Mouse (Mus musculus) liver, embryonic 14.5 days (tissue): ENCODE data around the gene Stat4. TPM values are rescaled to one million over a fixed set of nuclear protein-coding genes. Genes with fewer than 3 reads are reported as not detected.

ENCODE experiments used
- ATAC-seq: fragments of 200-750 bp; cut with Nextera tagmentation; 2 replicates; pipeline ENCODE4 v1.8.0; 2017; ENCODE audit warnings: moderate number of reproducible peaks, mild to moderate bottlenecking, moderate library complexity; ENCODE audit not compliant: insufficient read depth
- DNase-seq, 3 experiments: peaks; one replicate each; pipeline ENCODE4 v3.0.0-alpha.2; 2012 to 2013; ENCODE audit warnings: low read depth in 3 of 3, low spot score in 3 of 3
- H3K27ac ChIP-seq: fragments of 300-500 bp; sonication (generic); 2 replicates; pipeline ENCODE4 v1.5.1; 2014; ENCODE audit warnings: moderate library complexity, mild to moderate bottlenecking, control low read depth, inconsistent platforms
- H3K27me3 ChIP-seq: fragments of 300-500 bp; sonication (generic); 2 replicates; pipeline ENCODE4 v1.6.1; 2014; ENCODE audit warnings: mild to moderate bottlenecking, low read length, moderate library complexity; ENCODE audit not compliant: control insufficient read depth, insufficient read depth
- H3K36me3 ChIP-seq: fragments of 300-500 bp; sonication (generic); replicated peaks from 2 replicates; pipeline ENCODE4 v1.6.1; 2014; ENCODE audit warnings: low read depth; ENCODE audit not compliant: control insufficient read depth, insufficient read depth
- H3K4me1 ChIP-seq, 2 experiments: fragments of 200-500 bp in 1 of 2; fragments of 300-500 bp in 1 of 2; sonication (generic) in 1 of 2; replicated peaks; 2 replicates each; pipeline ENCODE4 v1.6.1; 2012 to 2014; ENCODE audit warnings: antibody characterized with exemption in 1 of 2, inconsistent platforms in 1 of 2, low read length in 1 of 2; ENCODE audit not compliant: control insufficient read depth in 2 of 2, insufficient read depth in 2 of 2
- H3K4me2 ChIP-seq: fragments of 300-500 bp; sonication (generic); 2 replicates; pipeline ENCODE4 v1.6.1; 2014; ENCODE audit warnings: low read depth, mild to moderate bottlenecking, control low read depth, moderate library complexity
- H3K4me3 ChIP-seq, 2 experiments: fragments of 200-500 bp in 1 of 2; fragments of 300-500 bp in 1 of 2; sonication (generic) in 1 of 2; 2 replicates each; pipeline ENCODE4 v1.5.1; 2012 to 2014; ENCODE audit warnings: low read depth in 2 of 2, low read length in 2 of 2, mild to moderate bottlenecking in 2 of 2, control low read depth in 1 of 2, inconsistent platforms in 1 of 2, moderate library complexity in 1 of 2; ENCODE audit not compliant: insufficient read depth in 1 of 2
- H3K9ac ChIP-seq: fragments of 300-500 bp; sonication (generic); replicated peaks from 2 replicates; pipeline ENCODE4 v1.6.1; 2014; ENCODE audit warnings: mild to moderate bottlenecking, control low read depth, moderate library complexity
- H3K9me3 ChIP-seq: fragments of 300-500 bp; sonication (generic); 2 replicates; pipeline ENCODE4 v1.6.1; 2016; ENCODE audit warnings: low read length, mixed read lengths; ENCODE audit not compliant: control insufficient read depth
- CTCF ChIP-seq: IDR thresholded peaks from 2 replicates; pipeline ENCODE4 v1.5.1; 2016; ENCODE audit warnings: antibody characterized with exemption, low read depth, control low read depth
- EP300 ChIP-seq: IDR thresholded peaks from 2 replicates; pipeline ENCODE4 v1.6.1; 2016; ENCODE audit warnings: antibody characterized with exemption, low read depth
- WGBS: fragments of 180-500 bp; shearing (Covaris S2); extraction: QIAGEN DNeasy Blood & Tissue Kit; methylation state at CpG from one replicate; pipeline ENCODE4 v1.1.7; 2014; ENCODE audit not compliant: insufficient replicate concordance; 5-methylcytosine and 5-hydroxymethylcytosine counted together
- polyA plus RNA-seq, 2 experiments: library from polyadenylated mRNA; depleted of rRNA in 1 of 2; stranded (reverse) in 1 of 2; unstranded in 1 of 2; fragments of >200 nt; fragmentation: Nextera tagmentation in 1 of 2; extraction: Ambion mirVana in 1 of 2; gene quantifications; 2 replicates each; pipeline versions ENCODE4 v1.2.1 to v1.2.3; 2012 to 2014

Stat4 gene
- polyA plus RNA-seq, 2 experiments: 0.42 to 1.5 TPM

GRCm38 (mm10) chr1:52148178-52148577, 161.2 kb downstream of the Stat4 start:
- H3K9me3 ChIP-seq: no peaks in the 10 kb centered on the region
- no peak overlapping the region for H3K4me3 ChIP-seq
- H3K9ac ChIP-seq: no peak overlapping the region
- H3K27ac ChIP-seq: no peak overlapping the region
- peaks cover 8% of the 10 kb centered on the region for H3K36me3 ChIP-seq
- DNase-seq: no peak
- ATAC-seq: no peak
- H3K4me2 ChIP-seq: no peak overlapping the region
- TF ChIP-seq EP300 (no peak), CTCF (no peak)
- peaks cover 8 to 11% of the 10 kb centered on the region in 2 experiments for H3K4me1 ChIP-seq
- H3K27me3 ChIP-seq: no peaks in the 10 kb centered on the region
- WGBS: 64% methylated on average over 7 of the region's 7 CpGs

DNA sequence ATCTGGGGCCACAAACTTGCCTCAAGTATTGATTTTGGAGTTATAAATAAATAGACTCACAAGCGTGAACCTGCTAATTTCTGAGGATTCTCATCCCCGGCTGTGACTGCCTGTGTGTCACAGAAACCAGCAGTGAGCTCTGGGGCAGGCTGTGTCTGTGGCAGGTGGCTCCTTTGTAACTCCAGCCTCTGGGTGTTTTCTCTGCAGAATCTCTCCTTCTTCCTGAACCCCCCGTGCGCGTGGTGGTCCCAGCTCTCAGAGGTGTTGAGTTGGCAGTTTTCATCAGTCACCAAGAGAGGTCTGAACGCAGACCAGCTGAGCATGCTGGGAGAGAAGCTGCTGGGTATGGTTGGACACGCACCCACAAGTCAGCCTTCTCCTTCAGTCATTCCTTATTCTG, 161.7 kb downstream of the Stat4 start:
- no peak overlapping the region for H3K4me2 ChIP-seq
- H3K27me3 ChIP-seq: no peaks in the 10 kb centered on the region
- TF ChIP-seq EP300 (no peak), CTCF (no peak)
- H3K9me3 ChIP-seq: no peaks in the 10 kb centered on the region
- no peak for ATAC-seq
- WGBS: 82% methylated on average over 7 of the region's 7 CpGs
- DNase-seq: no peak
- H3K27ac ChIP-seq: no peak overlapping the region
- H3K36me3 ChIP-seq: peaks cover 9% of the 10 kb centered on the region
- peaks cover 8 to 11% of the 10 kb centered on the region in 2 experiments for H3K4me1 ChIP-seq
- no peak overlapping the region for H3K4me3 ChIP-seq
- no peak overlapping the region for H3K9ac ChIP-seq

- Histone ChIP-seq H3K27ac (no peak overlapping the region), H3K9ac (no peak overlapping the region), H3K4me1 (peaks cover 8 to 11% of the 10 kb centered on the region in 2 experiments), H3K27me3 (no peaks in the 10 kb centered on the region), H3K36me3 (peaks cover 16% of the 10 kb centered on the region), H3K4me2 (peak overlapping the region; percentile 4; the same call in 1 of the 2 replicates), H3K4me3 (no peak overlapping the region), H3K9me3 (no peaks in the 10 kb centered on the region)
- no peak for TF ChIP-seq CTCF
- DNase-seq: peak; percentile 33 to 46 (median 39)
- peak; percentile 83 for ATAC-seq
- 22% methylated on average over 9 of the region's 9 CpGs for WGBS
These were observed 163.0 kb downstream of the Stat4 start for GRCm38 (mm10) chr1:52149934-52150346.

DNA sequence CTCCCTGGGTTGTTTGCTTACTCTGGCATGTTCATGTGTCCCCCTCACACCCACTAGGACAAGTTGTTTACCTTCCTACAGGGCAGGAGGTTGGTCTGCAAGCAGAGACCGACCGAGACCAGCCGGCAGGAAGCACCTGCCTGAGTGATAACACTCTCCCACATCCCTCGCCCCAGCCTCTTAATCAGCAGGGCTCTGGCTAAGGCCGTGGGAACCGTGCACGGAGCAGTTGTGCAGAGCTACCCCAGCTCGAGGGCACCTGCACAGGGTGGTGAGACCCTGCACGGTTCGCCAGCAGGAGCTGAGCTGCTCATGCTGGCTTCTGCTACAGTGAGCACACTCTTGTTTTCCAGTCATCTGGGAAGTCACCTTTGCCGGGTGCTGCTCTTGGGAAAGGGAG, 163.7 kb downstream of the Stat4 start:
- Histone ChIP-seq H3K4me3 (no peak overlapping the region), H3K9me3 (no peaks in the 10 kb centered on the region), H3K9ac (no peak overlapping the region; the same call in 1 of the 2 replicates), H3K4me2 (no peak overlapping the region; the same call in 1 of the 2 replicates), H3K4me1 (peaks cover 8 to 11% of the 10 kb centered on the region in 2 experiments), H3K27me3 (no peaks in the 10 kb centered on the region), H3K36me3 (peaks cover 18% of the 10 kb centered on the region), H3K27ac (no peak overlapping the region)
- WGBS: 7% methylated on average over 11 of the region's 11 CpGs
- peak; percentile 62 for ATAC-seq
- TF ChIP-seq EP300 (0 out of 2 replicates have a peak, but pooled peaks have one; percentile 4), CTCF (no peak)
- no peak for DNase-seq

GRCm38 (mm10) chr1:52151166-52151565, 164.2 kb downstream of the Stat4 start:
- Histone ChIP-seq H3K36me3 (peaks cover 18% of the 10 kb centered on the region), H3K27ac (no peak overlapping the region), H3K4me3 (no peak overlapping the region), H3K4me1 (peaks cover 8 to 11% of the 10 kb centered on the region in 2 experiments), H3K4me2 (no peak overlapping the region), H3K9me3 (no peaks in the 10 kb centered on the region), H3K27me3 (no peaks in the 10 kb centered on the region), H3K9ac (no peak overlapping the region; the same call in 1 of the 2 replicates)
- ATAC-seq (no peak), DNase-seq (no peak)
- no peak for TF ChIP-seq CTCF
- no peak for TF ChIP-seq EP300
- WGBS: 88% methylated on average over 5 of the region's 5 CpGs
